Mouse (Mus musculus): ENCODE measurements around the gene Ucp1. TPM values are rescaled to one million over a fixed set of nuclear protein-coding genes. Genes with fewer than 3 reads are reported as not detected.
"Not testable (repeated sequence)": the region's sequence is repeated elsewhere in the genome, so short reads cannot be mapped to it uniquely, and the experiment has no call there.

The Ucp1 gene
- polyA plus RNA-seq, 1 experiment from 2014 or later, result 0.18 TPM

- 88% methylated on average over 10 of the region's 10 CpGs for WGBS
- no peak overlapping the region for H3K27ac ChIP-seq (ENCODE audit: low read length)
- no peak overlapping the region for H3K4me2 ChIP-seq (ENCODE audit: low read length)
- H3K9me3 ChIP-seq (replicated peaks; ENCODE audit: control insufficient read depth, low read length, poor library complexity, severe bottlenecking), result no peaks in the 10 kb centered on the region
- H3K27me3 ChIP-seq (ENCODE audit: control insufficient read depth, insufficient read depth, low read depth, low read length), result no peaks in the 10 kb centered on the region
- no peak for ATAC-seq
- no peak overlapping the region for H3K4me3 ChIP-seq (ENCODE audit: low read depth, low read length)
- no peaks in the 10 kb centered on the region for H3K4me1 ChIP-seq (ENCODE audit: control insufficient read depth, insufficient read depth, low read length)
- peaks cover 19% of the 10 kb centered on the region for H3K36me3 ChIP-seq (ENCODE audit: control insufficient read depth, insufficient read depth, low read length)
- no peak overlapping the region for H3K9ac ChIP-seq (ENCODE audit: low read depth, low read length)
These were observed 17.7 kb upstream of the Ucp1 start for GRCm38 (mm10) chr8:83272464-83272863.

- Histone ChIP-seq H3K27ac (ENCODE audit: low read length) (no peak overlapping the region), H3K36me3 (ENCODE audit: control insufficient read depth, insufficient read depth, low read length) (peaks cover 9% of the 10 kb centered on the region; the same call in 1 of the 2 replicates), H3K4me1 (ENCODE audit: control insufficient read depth, insufficient read depth, low read length) (no peaks in the 10 kb centered on the region), H3K27me3 (ENCODE audit: control insufficient read depth, insufficient read depth, low read depth, low read length) (no peaks in the 10 kb centered on the region), H3K9me3 (replicated peaks; ENCODE audit: control insufficient read depth, low read length, poor library complexity, severe bottlenecking) (no peaks in the 10 kb centered on the region), H3K4me2 (ENCODE audit: low read length) (no peak overlapping the region), H3K4me3 (ENCODE audit: low read depth, low read length) (no peak overlapping the region), H3K9ac (ENCODE audit: low read depth, low read length) (no peak overlapping the region)
- no peak for ATAC-seq
- 70% methylated on average over 11 of the region's 11 CpGs for WGBS
These were observed 15.7 kb upstream of the Ucp1 start for GRCm38 (mm10) chr8:83274470-83274869.

- H3K27me3 ChIP-seq (ENCODE audit: control insufficient read depth, insufficient read depth, low read depth, low read length), result no peaks in the 10 kb centered on the region
- no peaks in the 10 kb centered on the region for H3K9me3 ChIP-seq (replicated peaks; ENCODE audit: control insufficient read depth, low read length, poor library complexity, severe bottlenecking)
- no peak overlapping the region for H3K9ac ChIP-seq (ENCODE audit: low read depth, low read length)
- peaks cover 3% of the 10 kb centered on the region; the same call in 1 of the 2 replicates for H3K36me3 ChIP-seq (ENCODE audit: control insufficient read depth, insufficient read depth, low read length)
- no peak overlapping the region for H3K27ac ChIP-seq (ENCODE audit: low read length)
- WGBS, result 87% methylated on average over 6 of the region's 6 CpGs
- ATAC-seq, result no peak
- H3K4me2 ChIP-seq (ENCODE audit: low read length), result no peak overlapping the region
- H3K4me1 ChIP-seq (ENCODE audit: control insufficient read depth, insufficient read depth, low read length), result no peaks in the 10 kb centered on the region
- no peak overlapping the region for H3K4me3 ChIP-seq (ENCODE audit: low read depth, low read length)
These were observed 11.7 kb upstream of the Ucp1 start for GRCm38 (mm10) chr8:83278431-83278830.

- WGBS, result 84% methylated on average over 8 of the region's 8 CpGs
- Histone ChIP-seq H3K27ac (ENCODE audit: low read length) (no peak overlapping the region), H3K4me3 (ENCODE audit: low read depth, low read length) (no peak overlapping the region), H3K27me3 (ENCODE audit: control insufficient read depth, insufficient read depth, low read depth, low read length) (peaks cover 9% of the 10 kb centered on the region), H3K4me2 (ENCODE audit: low read length) (no peak overlapping the region), H3K9ac (ENCODE audit: low read depth, low read length) (no peak overlapping the region), H3K36me3 (ENCODE audit: control insufficient read depth, insufficient read depth, low read length) (no peaks in the 10 kb centered on the region), H3K9me3 (replicated peaks; ENCODE audit: control insufficient read depth, low read length, poor library complexity, severe bottlenecking) (no peaks in the 10 kb centered on the region), H3K4me1 (ENCODE audit: control insufficient read depth, insufficient read depth, low read length) (no peaks in the 10 kb centered on the region)
- no peak for ATAC-seq
These were observed 4.8 kb upstream of the Ucp1 start for GRCm38 (mm10) chr8:83285391-83285790.

GRCm38 (mm10) chr8:83297375-83297774 lies 7.2 kb downstream of the Ucp1 start:
- Histone ChIP-seq H3K4me2 (ENCODE audit: low read length) (no peak overlapping the region), H3K9ac (ENCODE audit: low read depth, low read length) (no peak overlapping the region), H3K27me3 (ENCODE audit: control insufficient read depth, insufficient read depth, low read depth, low read length) (no peaks in the 10 kb centered on the region), H3K4me1 (ENCODE audit: control insufficient read depth, insufficient read depth, low read length) (no peaks in the 10 kb centered on the region), H3K27ac (ENCODE audit: low read length) (no peak overlapping the region), H3K9me3 (replicated peaks; ENCODE audit: control insufficient read depth, low read length, poor library complexity, severe bottlenecking) (0 out of 2 replicates have a peak, but pooled peaks cover 3% of the 10 kb centered on the region), H3K4me3 (ENCODE audit: low read depth, low read length) (no peak overlapping the region), H3K36me3 (ENCODE audit: control insufficient read depth, insufficient read depth, low read length) (no peaks in the 10 kb centered on the region)
- no peak for ATAC-seq
- 85% methylated on average over 4 of the region's 4 CpGs for WGBS

GRCm38 (mm10) chr8:83300135-83300534 lies 10.0 kb downstream of the Ucp1 start:
- 0 out of 2 replicates have a peak, but pooled peaks cover 3% of the 10 kb centered on the region for H3K9me3 ChIP-seq (replicated peaks; ENCODE audit: control insufficient read depth, low read length, poor library complexity, severe bottlenecking)
- ATAC-seq, result no peak
- no peak overlapping the region for H3K4me3 ChIP-seq (ENCODE audit: low read depth, low read length)
- 73% methylated on average over 1 of the region's 1 CpGs for WGBS
- no peaks in the 10 kb centered on the region for H3K36me3 ChIP-seq (ENCODE audit: control insufficient read depth, insufficient read depth, low read length)
- no peaks in the 10 kb centered on the region for H3K4me1 ChIP-seq (ENCODE audit: control insufficient read depth, insufficient read depth, low read length)
- no peak overlapping the region for H3K9ac ChIP-seq (ENCODE audit: low read depth, low read length)
- no peak overlapping the region for H3K27ac ChIP-seq (ENCODE audit: low read length)
- no peaks in the 10 kb centered on the region for H3K27me3 ChIP-seq (ENCODE audit: control insufficient read depth, insufficient read depth, low read depth, low read length)
- no peak overlapping the region for H3K4me2 ChIP-seq (ENCODE audit: low read length)

- Histone ChIP-seq H3K4me1 (ENCODE audit: control insufficient read depth, insufficient read depth, low read length) (no peaks in the 10 kb centered on the region), H3K9ac (ENCODE audit: low read depth, low read length) (no peak overlapping the region), H3K9me3 (replicated peaks; ENCODE audit: control insufficient read depth, low read length, poor library complexity, severe bottlenecking) (0 out of 2 replicates have a peak, but pooled peaks cover under 1% of the 10 kb centered on the region), H3K4me2 (ENCODE audit: low read length) (no peak overlapping the region), H3K27me3 (ENCODE audit: control insufficient read depth, insufficient read depth, low read depth, low read length) (no peaks in the 10 kb centered on the region), H3K36me3 (ENCODE audit: control insufficient read depth, insufficient read depth, low read length) (no peaks in the 10 kb centered on the region), H3K4me3 (ENCODE audit: low read depth, low read length) (no peak overlapping the region), H3K27ac (ENCODE audit: low read length) (no peak overlapping the region)
- 90% methylated on average over 1 of the region's 1 CpGs for WGBS
- ATAC-seq, result no peak
These were observed 14.8 kb downstream of the Ucp1 start for GRCm38 (mm10) chr8:83304946-83305345.

GRCm38 (mm10) chr8:83309836-83310235 lies 19.7 kb downstream of the Ucp1 start:
- H3K9ac ChIP-seq (ENCODE audit: low read depth, low read length), result no peak overlapping the region
- H3K4me2 ChIP-seq (ENCODE audit: low read length), result no peak overlapping the region
- no peak overlapping the region for H3K4me3 ChIP-seq (ENCODE audit: low read depth, low read length)
- no peaks in the 10 kb centered on the region for H3K27me3 ChIP-seq (ENCODE audit: control insufficient read depth, insufficient read depth, low read depth, low read length)
- 92% methylated on average over 6 of the region's 6 CpGs for WGBS
- H3K4me1 ChIP-seq (ENCODE audit: control insufficient read depth, insufficient read depth, low read length), result no peaks in the 10 kb centered on the region
- H3K27ac ChIP-seq (ENCODE audit: low read length), result no peak overlapping the region
- H3K36me3 ChIP-seq (ENCODE audit: control insufficient read depth, insufficient read depth, low read length), result peaks cover 4% of the 10 kb centered on the region; the same call in 1 of the 2 replicates
- ATAC-seq, result no peak
- H3K9me3 ChIP-seq (replicated peaks; ENCODE audit: control insufficient read depth, low read length, poor library complexity, severe bottlenecking), result no peaks in the 10 kb centered on the region

- H3K27me3 ChIP-seq (ENCODE audit: control insufficient read depth, insufficient read depth, low read depth, low read length); H3K27ac ChIP-seq (ENCODE audit: low read length); H3K4me2 ChIP-seq (ENCODE audit: low read length); H3K9me3 ChIP-seq (replicated peaks; ENCODE audit: control insufficient read depth, low read length, poor library complexity, severe bottlenecking); H3K9ac ChIP-seq (ENCODE audit: low read depth, low read length); H3K4me1 ChIP-seq (ENCODE audit: control insufficient read depth, insufficient read depth, low read length); H3K4me3 ChIP-seq (ENCODE audit: low read depth, low read length); ATAC-seq: not testable (repeated sequence)
- 92% methylated on average over 4 of the region's 4 CpGs for WGBS
- H3K36me3 ChIP-seq (ENCODE audit: control insufficient read depth, insufficient read depth, low read length), result peaks cover 30% of the 10 kb centered on the region
These were observed 24.9 kb downstream of the Ucp1 start for GRCm38 (mm10) chr8:83315084-83315483.

All from midbrain, embryonic 16.5 days (tissue).